Mouse (Mus musculus) liver, embryonic 14.5 days (tissue): ENCODE measurements around the gene Rsph14.

Source experiments
- CTCF ChIP-seq: IDR thresholded peaks from 2 replicates; pipeline ENCODE4 v1.5.1; 2016; ENCODE audit warnings: antibody characterized with exemption, low read depth, control low read depth
- EP300 ChIP-seq: IDR thresholded peaks from 2 replicates; pipeline ENCODE4 v1.6.1; 2016; ENCODE audit warnings: antibody characterized with exemption, low read depth

- TF ChIP-seq CTCF (peak; percentile 32), EP300 (no peak)
These were observed 93.1 kb downstream of the Rsph14 start for GRCm38 (mm10) chr10:74939300-74939699.
